Mouse (Mus musculus): Measurements from ENCODE around the gene Gm4301.
"Not testable (repeated sequence)": the region's sequence is repeated elsewhere in the genome, so short reads cannot be mapped to it uniquely, and the experiment has no call there.

Gm4301 gene

DNA sequence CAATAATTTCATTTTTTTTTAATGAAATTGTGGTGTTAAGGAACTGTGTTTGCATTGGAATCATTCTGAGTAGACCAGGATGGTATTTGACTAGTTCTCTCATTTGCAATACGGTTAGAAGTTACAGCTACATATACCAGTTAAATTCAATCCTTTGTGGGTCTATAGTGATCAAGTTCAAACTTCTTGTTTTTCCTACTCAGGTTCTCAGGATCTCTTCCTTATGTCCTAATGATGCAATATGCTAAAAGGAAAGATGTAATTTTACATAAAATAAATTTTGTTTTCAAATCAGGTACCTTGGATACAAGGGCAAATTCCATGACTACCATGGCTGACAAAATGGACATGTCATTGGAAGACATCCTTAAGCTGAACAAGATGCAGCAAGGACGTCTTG, at the start of gene Gm4301:
Gene Gm4301, plus strand, starts transcription at position 301 of the 400 bp plus-strand sequence.
- DNase-seq (ENCODE audit: extremely low spot score, low read depth, low spot score) = not testable (repeated sequence)

DNA sequence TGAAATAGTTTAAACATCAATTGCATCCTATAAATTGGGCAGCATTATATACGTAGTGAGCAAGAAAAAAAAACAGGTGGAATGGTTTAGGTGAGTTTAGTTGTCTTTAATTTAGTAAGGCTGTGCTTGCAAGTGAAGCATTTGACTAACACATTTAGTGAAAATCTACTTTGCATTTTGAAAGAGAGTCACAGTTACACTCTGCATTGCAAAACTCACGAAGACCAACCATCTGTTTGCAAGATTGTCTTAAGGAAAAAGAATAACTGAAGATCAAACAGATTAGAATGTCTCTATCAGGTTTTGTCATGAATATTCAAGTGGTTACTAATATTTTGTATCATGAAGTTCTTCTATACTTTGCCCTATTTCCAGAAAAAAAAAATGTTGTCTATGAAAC, 39.4 kb upstream of the Gm4301 start:
- no peak for DNase-seq (ENCODE audit: extremely low spot score, low read depth, low spot score)

DNA sequence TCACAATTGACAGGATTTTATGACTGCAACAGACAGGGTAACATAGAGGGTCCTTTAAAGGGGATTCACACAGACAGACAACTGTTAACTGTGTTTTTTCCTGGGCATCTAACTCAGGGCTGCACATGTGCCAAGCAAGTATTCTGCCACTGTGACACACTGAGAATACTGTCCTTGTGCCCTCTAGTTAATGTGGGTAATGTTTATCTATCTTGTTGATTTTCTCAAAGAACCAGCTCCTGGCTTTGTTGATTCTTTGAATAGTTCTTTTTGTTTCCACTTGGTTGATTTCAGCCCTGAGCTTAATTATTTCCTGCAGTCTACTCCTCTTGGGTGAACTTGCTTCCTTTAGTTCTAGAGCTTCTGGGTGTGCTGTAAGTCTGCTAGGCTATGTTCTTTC, 35.4 kb upstream of the Gm4301 start:
- DNase-seq (ENCODE audit: extremely low spot score, low read depth, low spot score) = not testable (repeated sequence)

DNA sequence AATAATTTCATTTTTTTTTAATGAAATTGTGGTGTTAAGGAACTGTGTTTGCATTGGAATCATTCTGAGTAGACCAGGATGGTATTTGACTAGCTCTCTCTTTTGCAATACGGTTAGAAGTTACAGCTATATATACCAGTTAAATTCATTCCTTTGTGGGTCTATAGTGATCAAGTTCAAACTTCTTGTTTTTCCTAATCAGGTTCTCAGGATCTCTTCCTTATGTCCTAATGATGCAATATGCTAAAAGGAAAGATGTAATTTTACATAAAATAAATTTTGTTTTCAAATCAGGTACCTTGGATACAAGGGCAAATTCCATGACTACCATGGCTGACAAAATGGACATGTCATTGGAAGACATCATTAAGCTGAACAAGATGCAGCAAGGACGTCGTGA, 5.1 kb downstream of the Gm4301 start, which contains the start of gene Gm4302:
Gene Gm4302, plus strand, starts transcription at position 301 of the 400 bp plus-strand sequence.
- not testable (repeated sequence) for DNase-seq (ENCODE audit: extremely low spot score, low read depth, low spot score)

DNA sequence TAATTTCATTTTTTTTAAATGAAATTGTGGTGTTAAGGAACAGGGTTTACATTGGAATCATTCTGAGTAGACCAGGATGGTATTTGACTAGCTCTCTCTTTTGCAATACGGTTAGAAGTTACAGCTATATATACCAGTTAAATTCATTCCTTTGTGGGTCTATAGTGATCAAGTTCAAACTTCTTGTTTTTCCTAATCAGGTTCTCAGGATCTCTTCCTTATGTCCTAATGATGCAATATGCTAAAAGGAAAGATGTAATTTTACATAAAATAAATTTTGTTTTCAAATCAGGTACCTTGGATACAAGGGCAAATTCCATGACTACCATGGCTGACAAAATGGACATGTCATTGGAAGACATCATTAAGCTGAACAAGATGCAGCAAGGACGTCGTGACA, 10.2 kb downstream of the Gm4301 start, which contains the start of gene Gm4303:
Gene Gm4303, plus strand, starts transcription at position 301 of the 400 bp plus-strand sequence.
- not testable (repeated sequence) for DNase-seq (ENCODE audit: extremely low spot score, low read depth, low spot score)

DNA sequence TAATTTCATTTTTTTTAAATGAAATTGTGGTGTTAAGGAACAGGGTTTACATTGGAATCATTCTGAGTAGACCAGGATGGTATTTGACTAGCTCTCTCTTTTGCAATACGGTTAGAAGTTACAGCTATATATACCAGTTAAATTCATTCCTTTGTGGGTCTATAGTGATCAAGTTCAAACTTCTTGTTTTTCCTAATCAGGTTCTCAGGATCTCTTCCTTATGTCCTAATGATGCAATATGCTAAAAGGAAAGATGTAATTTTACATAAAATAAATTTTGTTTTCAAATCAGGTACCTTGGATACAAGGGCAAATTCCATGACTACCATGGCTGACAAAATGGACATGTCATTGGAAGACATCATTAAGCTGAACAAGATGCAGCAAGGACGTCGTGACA, 15.3 kb downstream of the Gm4301 start, which contains the start of gene Gm4305:
Gene Gm4305, plus strand, starts transcription at position 301 of the 400 bp plus-strand sequence.
- DNase-seq (ENCODE audit: extremely low spot score, low read depth, low spot score) = not testable (repeated sequence)

DNA sequence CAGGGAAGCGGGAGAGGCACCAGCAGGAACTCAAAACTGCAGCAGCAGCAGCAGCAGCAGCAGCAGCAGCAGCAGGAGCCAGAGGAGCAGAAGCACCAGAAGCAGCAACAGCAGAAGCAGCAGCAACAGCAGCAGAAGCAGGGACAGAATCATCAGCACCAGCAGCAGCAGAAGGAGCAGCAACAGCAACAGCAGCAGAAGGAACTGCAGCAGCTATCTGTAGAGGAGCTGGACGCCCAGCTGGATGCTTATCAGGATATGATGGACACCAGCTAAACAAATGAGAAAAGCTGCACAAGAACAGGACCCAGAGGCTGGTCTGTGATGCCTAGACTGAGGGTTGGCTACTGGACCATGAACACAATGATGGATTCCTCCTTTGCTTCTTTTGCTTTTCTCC, 21.4 kb downstream of the Gm4301 start:
- not testable (repeated sequence) for DNase-seq (ENCODE audit: extremely low spot score, low read depth, low spot score)

DNA sequence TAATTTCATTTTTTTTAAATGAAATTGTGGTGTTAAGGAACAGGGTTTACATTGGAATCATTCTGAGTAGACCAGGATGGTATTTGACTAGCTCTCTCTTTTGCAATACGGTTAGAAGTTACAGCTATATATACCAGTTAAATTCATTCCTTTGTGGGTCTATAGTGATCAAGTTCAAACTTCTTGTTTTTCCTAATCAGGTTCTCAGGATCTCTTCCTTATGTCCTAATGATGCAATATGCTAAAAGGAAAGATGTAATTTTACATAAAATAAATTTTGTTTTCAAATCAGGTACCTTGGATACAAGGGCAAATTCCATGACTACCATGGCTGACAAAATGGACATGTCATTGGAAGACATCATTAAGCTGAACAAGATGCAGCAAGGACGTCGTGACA, 25.6 kb downstream of the Gm4301 start, which contains the start of gene Gm4307:
Gene Gm4307, plus strand, starts transcription at position 301 of the 400 bp plus-strand sequence.
- not testable (repeated sequence) for DNase-seq (ENCODE audit: extremely low spot score, low read depth, low spot score)

DNA sequence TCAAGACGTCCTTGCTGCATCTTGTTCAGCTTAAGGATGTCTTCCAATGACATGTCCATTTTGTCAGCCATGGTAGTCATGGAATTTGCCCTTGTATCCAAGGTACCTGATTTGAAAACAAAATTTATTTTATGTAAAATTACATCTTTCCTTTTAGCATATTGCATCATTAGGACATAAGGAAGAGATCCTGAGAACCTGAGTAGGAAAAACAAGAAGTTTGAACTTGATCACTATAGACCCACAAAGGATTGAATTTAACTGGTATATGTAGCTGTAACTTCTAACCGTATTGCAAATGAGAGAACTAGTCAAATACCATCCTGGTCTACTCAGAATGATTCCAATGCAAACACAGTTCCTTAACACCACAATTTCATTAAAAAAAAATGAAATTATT, 47.0 kb downstream of the Gm4301 start, which contains the start of gene Gm4312:
Gene Gm4312, minus strand, starts transcription at position 101 of the 400 bp plus-strand sequence.
- DNase-seq (ENCODE audit: extremely low spot score, low read depth, low spot score) = not testable (repeated sequence)

All from hindlimb bud, embryonic 11.5 days (tissue).